Mouse (Mus musculus): ENCODE data around the gene B4galt5. TPM values are rescaled to one million over a fixed set of nuclear protein-coding genes. Genes with fewer than 3 reads are reported as not detected.

The B4galt5 gene
- polyA plus RNA-seq, 1 experiment from 2014 or later, result 34.2 TPM

DNA sequence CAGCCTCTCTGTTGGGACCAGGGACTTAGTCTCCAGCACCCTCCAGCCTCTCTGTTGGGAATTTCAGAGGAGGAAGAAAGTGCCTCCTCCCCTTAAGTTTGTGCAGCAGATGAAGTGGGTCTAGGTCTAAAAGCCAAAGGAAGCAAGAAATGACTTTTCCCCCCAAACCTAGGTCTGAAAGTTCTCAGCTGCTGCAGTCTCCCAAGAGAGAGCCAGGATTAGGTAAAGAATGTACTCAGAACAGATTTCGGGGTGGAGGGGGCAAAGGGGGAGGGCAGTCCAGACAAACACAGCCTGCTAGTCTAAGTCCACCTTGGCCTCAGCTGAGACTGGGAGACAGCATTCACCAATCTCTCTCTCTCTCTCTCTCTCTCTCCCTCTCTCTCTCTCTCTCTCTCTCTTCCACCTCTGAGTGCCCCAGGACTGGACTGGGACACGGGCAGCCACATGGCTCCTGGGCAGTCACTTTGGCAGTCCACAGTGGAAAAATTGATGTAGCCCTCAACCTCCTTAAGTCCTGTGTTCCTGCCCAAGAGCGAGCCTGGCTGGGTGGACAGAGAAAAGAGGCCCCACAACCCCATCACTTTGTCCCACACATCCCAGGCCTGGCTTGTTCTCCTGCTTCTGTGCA, 96.8 kb downstream of the B4galt5 start:
- no peaks in the 10 kb centered on the region for H3K4me1 ChIP-seq (replicated peaks)
- H3K4me3 ChIP-seq, result no peak overlapping the region
- no peak for ATAC-seq (ENCODE audit: low FRiP score, low read depth)
- H3K9me3 ChIP-seq, result no peaks in the 10 kb centered on the region
- no peaks in the 10 kb centered on the region for H3K27me3 ChIP-seq
- H3K9ac ChIP-seq, result no peak overlapping the region
- no peaks in the 10 kb centered on the region for H3K36me3 ChIP-seq
- no peak overlapping the region for H3K4me2 ChIP-seq
- no peak overlapping the region for H3K27ac ChIP-seq (replicated peaks)
- WGBS, result 47% methylated on average over 3 of the region's 3 CpGs

DNA sequence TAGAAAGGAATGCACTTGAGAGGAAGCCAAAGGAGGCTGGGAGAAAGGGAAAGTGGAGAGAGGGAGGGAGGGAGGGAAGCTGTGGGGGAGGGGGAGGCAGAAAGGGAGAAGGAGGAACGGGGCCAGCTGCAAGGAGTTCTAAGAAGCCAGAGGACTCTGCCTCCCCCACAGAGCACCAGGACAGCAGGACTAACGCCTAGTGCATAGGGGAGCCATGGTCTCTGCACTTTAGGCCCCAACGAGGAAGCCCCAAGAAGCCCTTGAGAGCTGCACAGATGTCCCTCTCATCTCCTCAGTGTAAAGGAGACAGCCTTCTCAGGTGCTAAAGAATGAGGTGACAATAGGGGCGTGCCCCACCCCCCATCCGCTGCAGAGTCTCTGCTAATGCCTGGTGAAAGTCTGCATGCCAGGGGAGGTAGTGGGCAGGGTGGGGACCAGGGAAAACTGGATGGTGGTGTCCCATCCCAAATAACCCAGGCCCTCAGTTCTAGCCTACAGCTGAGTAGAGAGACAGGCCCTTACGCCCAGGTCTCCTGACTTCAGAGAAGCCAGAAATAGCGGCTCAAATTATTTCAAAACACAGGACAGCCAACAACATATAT, 98.1 kb downstream of the B4galt5 start:
- H3K4me3 ChIP-seq, result no peak overlapping the region
- no peaks in the 10 kb centered on the region for H3K36me3 ChIP-seq
- 35% methylated on average over 7 of the region's 7 CpGs for WGBS
- no peak for ATAC-seq (ENCODE audit: low FRiP score, low read depth)
- H3K27ac ChIP-seq (replicated peaks), result no peak overlapping the region
- no peaks in the 10 kb centered on the region for H3K27me3 ChIP-seq
- H3K9ac ChIP-seq, result no peak overlapping the region
- H3K9me3 ChIP-seq, result no peaks in the 10 kb centered on the region
- no peaks in the 10 kb centered on the region for H3K4me1 ChIP-seq (replicated peaks)
- no peak overlapping the region for H3K4me2 ChIP-seq

DNA sequence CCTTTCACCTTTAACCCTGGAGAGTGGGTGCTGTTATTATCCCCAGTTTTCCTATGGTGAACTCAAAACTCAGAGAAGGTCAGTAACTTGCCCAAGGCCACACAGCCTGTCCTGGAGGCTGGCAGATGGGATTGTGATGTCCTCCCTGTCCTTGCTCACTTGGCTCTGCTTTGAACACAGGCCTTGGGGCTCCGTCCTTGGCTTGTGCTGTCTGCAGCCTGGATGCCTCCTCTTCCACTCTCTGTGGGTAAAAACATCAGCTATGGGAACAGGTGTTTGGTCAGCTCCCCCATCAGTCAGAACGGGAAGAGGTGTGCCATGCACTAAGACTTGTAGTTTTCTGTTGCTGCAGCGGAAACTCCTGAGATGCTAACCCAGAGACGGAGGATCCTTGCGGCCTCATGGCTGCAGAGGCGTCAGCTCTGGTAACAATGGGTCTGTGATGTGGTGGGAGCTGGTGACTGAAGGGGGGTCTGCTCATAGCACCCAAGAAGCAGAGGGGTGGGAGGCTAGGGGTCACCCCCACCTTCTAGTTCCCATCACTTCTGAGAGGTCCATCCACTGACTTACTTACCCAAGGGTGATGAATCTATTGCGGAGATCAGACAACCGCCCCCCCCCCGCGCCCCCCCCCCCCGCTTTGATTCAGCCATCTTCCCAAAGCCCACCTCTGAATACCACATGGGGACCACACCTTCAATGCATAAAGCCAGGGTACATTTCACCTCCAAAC, 98.8 kb downstream of the B4galt5 start:
- Histone ChIP-seq H3K9ac (no peak overlapping the region), H3K27ac (replicated peaks) (no peak overlapping the region), H3K4me3 (no peak overlapping the region), H3K9me3 (no peaks in the 10 kb centered on the region), H3K36me3 (no peaks in the 10 kb centered on the region), H3K4me1 (replicated peaks) (no peaks in the 10 kb centered on the region), H3K27me3 (no peaks in the 10 kb centered on the region), H3K4me2 (no peak overlapping the region)
- WGBS, result 47% methylated on average over 11 of the region's 11 CpGs
- no peak for ATAC-seq (ENCODE audit: low FRiP score, low read depth)

DNA sequence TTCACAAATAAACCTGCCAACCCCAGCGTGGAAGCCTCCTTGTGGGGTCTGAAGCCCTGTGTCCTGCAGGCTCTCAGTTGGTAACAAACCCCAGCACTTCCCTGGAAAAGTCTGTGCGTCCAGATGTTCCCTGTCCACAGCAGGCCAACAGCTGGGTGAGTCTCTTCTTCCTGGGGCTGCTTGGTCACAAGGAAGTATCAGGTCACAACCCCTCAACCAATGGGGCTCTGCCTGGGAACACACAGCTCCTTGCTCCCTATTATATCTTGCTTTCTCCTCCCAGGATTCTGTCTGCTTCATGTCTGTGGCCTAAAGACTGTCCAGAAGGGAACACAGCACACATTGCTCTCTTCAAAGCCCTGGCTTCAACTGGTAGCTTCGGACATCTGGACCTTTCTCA, 99.4 kb downstream of the B4galt5 start:
- ATAC-seq (ENCODE audit: low FRiP score, low read depth), result no peak
- Histone ChIP-seq H3K9ac (no peak overlapping the region), H3K4me2 (no peak overlapping the region), H3K27ac (replicated peaks) (no peak overlapping the region), H3K4me1 (replicated peaks) (no peaks in the 10 kb centered on the region), H3K4me3 (no peak overlapping the region), H3K9me3 (no peaks in the 10 kb centered on the region), H3K27me3 (no peaks in the 10 kb centered on the region), H3K36me3 (no peaks in the 10 kb centered on the region)
- WGBS, result 69% methylated on average over 3 of the region's 3 CpGs

Other genes with a start within 250 kb of the B4galt5 start
- 3.4 and 3.8 TPM in 2 replicates for gene Kcnb1, start 159.0 kb downstream of the B4galt5 start, polyA plus RNA-seq (2015; fragmentation: Nextera tagmentation; extraction: Ambion mirVana)
- gene Ptgis, start 108.6 kb downstream of the B4galt5 start, polyA plus RNA-seq (2015; fragmentation: Nextera tagmentation; extraction: Ambion mirVana), result 3.6 and 3.8 TPM in 2 replicates
- 20.9 TPM in 2 replicates for gene Slc9a8, start 72.5 kb upstream of the B4galt5 start, polyA plus RNA-seq (2015; fragmentation: Nextera tagmentation; extraction: Ambion mirVana)
- 112 and 115 TPM in 2 replicates for gene Rnf114, start 143.5 kb upstream of the B4galt5 start, polyA plus RNA-seq (2015; fragmentation: Nextera tagmentation; extraction: Ambion mirVana)
- 30.7 and 33.4 TPM in 2 replicates for gene Spata2, start 143.7 kb upstream of the B4galt5 start, polyA plus RNA-seq (2015; fragmentation: Nextera tagmentation; extraction: Ambion mirVana)
- gene Snai1, start 189.0 kb upstream of the B4galt5 start, polyA plus RNA-seq (2015; fragmentation: Nextera tagmentation; extraction: Ambion mirVana), result 5.9 and 6.6 TPM in 2 replicates

Measured in hindbrain, embryonic 15.5 days (tissue).